Mouse (Mus musculus): ENCODE measurements around the gene Ren1. TPM values are rescaled to one million over a fixed set of nuclear protein-coding genes. Genes with fewer than 3 reads are reported as not detected.

Ren1 gene
- polyA plus RNA-seq, 1 experiment from 2014 or later: 0.42 TPM

DNA sequence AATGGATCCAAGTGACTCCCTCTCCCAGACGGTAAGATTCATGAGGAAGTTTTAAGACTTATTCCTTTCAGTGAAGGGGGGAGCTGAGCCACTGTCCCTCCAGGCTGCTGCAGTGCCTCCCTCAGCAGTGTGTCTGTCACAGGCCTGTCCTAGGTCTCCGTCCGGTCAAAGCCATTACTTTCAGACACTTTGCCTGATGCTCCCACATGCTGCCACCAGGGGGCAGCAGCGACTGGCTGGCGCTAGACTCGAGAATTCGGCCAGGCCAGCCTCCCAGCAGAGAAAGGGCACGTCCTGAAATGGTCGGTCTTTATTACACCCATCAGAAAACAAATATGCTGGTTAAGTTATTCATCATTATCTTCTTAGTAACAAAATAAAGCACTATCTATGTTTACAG, 31.7 kb downstream of the Ren1 start:
- H3K27ac ChIP-seq: no peak overlapping the region
- H3K9ac ChIP-seq: no peak overlapping the region
- H3K4me3 ChIP-seq: no peak overlapping the region
- no peaks in the 10 kb centered on the region for H3K27me3 ChIP-seq
- H3K9me3 ChIP-seq: no peaks in the 10 kb centered on the region
- peaks cover 7% of the 10 kb centered on the region; the same call in 1 of the 2 replicates for H3K36me3 ChIP-seq
- no peak for ATAC-seq (ENCODE audit: insufficient number of reproducible peaks, low FRiP score, low TSS enrichment, low read depth)
- 6% methylated on average over 9 of the region's 9 CpGs for WGBS
- peaks cover 5% of the 10 kb centered on the region; the same call in 1 of the 2 replicates for H3K4me1 ChIP-seq
- H3K4me2 ChIP-seq: no peak overlapping the region

DNA sequence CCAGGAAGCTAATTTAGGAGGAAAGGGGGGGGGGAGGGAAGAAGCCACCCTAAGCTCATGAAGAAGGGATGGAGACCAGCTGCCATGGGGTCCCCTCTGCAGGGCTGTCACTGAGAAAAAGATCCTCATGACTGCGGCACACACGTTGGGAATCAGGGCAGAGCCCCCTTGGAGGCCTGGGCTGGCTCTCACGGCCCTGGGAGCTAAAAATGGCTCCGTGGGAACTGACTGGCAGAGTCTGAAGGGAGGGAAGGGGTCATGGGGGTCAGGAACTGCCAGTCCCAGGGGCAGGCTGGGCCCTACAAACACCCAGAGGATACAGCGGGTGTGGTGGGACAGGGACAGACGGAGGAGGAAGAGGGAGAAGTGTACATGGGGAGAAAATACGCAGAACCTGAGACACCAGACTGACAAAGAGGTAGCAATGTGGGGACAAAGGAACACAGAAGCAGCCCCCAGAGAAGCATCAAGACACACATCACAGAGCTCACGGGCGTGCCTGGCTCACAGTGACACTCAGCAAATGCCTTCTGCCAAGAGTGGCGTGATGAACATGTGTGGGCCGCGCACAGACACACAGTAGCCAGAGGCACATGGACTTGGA, 32.3 kb downstream of the Ren1 start:
- no peak overlapping the region for H3K27ac ChIP-seq
- ATAC-seq (ENCODE audit: insufficient number of reproducible peaks, low FRiP score, low TSS enrichment, low read depth): no peak
- H3K4me2 ChIP-seq: no peak overlapping the region
- H3K9me3 ChIP-seq: no peaks in the 10 kb centered on the region
- no peak overlapping the region for H3K9ac ChIP-seq
- H3K4me3 ChIP-seq: no peak overlapping the region
- 61% methylated on average over 12 of the region's 12 CpGs for WGBS
- no peaks in the 10 kb centered on the region for H3K27me3 ChIP-seq
- H3K36me3 ChIP-seq: peaks cover 7% of the 10 kb centered on the region; the same call in 1 of the 2 replicates
- H3K4me1 ChIP-seq: peaks cover 5% of the 10 kb centered on the region; the same call in 1 of the 2 replicates

DNA sequence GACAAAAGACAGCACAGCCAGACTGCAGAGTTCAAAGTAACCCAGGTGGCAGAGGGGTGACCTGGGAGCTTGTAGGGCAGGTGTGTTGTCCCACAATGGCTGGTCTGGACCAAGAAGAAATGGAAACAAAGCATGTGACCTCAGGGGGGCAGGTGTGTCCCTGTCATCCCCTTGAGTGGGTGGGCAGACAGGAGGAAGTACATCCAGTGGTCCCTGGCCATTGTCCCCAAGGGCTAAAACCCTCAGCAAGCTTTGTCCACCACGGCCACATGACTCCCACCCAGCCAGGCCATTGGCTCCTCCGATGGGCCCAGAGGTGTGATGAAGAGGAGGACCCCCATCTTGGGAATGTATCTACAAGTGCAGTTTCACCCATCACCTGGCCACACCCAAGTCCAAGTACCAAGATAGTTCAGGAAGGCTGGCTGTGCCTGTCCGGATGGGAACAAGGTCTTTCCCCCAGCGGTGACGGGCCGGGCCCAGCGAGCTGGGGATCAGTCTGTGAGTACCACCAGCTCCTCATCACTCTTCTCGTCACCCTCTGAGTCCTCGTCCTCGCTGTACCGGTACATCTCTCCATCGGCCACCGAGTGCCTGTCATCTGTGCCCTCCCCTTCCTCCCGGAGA, 33.0 kb downstream of the Ren1 start:
- 87% methylated on average over 14 of the region's 14 CpGs for WGBS
- Histone ChIP-seq H3K27ac (no peak overlapping the region), H3K9me3 (no peaks in the 10 kb centered on the region), H3K4me2 (no peak overlapping the region), H3K9ac (no peak overlapping the region), H3K4me1 (peaks cover 5% of the 10 kb centered on the region; the same call in 1 of the 2 replicates), H3K36me3 (peaks cover 7% of the 10 kb centered on the region; the same call in 1 of the 2 replicates), H3K4me3 (no peak overlapping the region), H3K27me3 (no peaks in the 10 kb centered on the region)
- no peak for ATAC-seq (ENCODE audit: insufficient number of reproducible peaks, low FRiP score, low TSS enrichment, low read depth)

DNA sequence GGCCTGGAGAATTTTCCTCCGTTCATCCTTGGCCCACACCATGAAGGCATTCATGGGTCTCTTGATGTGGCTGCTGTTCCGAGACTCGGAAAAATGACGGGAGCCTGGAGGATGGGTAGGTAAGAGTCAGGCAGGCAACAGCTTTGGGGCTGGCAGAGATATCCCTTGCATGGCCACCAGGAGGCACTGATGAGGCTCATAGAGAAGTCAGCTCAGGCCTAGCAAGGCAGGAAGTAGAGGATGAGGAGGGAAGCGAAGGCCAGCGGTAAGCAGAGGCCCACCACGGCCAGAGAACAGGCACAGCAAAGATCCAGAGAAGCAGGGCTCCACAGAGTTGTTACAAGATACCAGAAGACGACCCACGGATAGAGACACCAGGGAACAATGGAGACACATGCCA, 35.2 kb downstream of the Ren1 start:
- H3K27ac ChIP-seq: no peak overlapping the region
- no peak overlapping the region for H3K4me2 ChIP-seq
- H3K9ac ChIP-seq: no peak overlapping the region
- H3K9me3 ChIP-seq: no peaks in the 10 kb centered on the region
- whole genome bisulfite sequencing: 37% methylated on average over 9 of the region's 9 CpGs
- H3K27me3 ChIP-seq: no peaks in the 10 kb centered on the region
- H3K4me3 ChIP-seq: no peak overlapping the region
- no peak for ATAC-seq (ENCODE audit: insufficient number of reproducible peaks, low FRiP score, low TSS enrichment, low read depth)
- H3K4me1 ChIP-seq: peaks cover 5% of the 10 kb centered on the region; the same call in 1 of the 2 replicates
- H3K36me3 ChIP-seq: peaks cover 7% of the 10 kb centered on the region; the same call in 1 of the 2 replicates

DNA sequence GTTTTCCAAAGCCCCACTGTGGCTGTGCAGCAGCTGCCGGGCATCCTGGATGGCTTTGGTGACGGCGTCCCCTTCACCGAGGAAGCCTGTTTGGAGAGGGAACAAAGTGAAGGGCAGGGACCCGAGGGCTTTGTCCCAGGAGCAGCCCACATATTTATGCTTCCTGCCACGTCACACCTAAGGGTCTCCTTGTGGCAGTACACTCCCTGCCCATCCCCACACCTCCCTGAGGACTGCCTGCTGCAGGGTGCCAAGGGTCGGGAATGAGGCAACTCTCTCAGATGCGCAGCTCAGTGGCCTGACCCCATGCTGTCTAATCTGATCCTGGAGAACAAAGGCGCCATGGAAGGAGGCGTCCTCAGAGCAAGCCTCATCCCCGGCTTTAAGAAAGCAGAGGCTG, 35.9 kb downstream of the Ren1 start:
- WGBS: 79% methylated on average over 11 of the region's 11 CpGs
- Histone ChIP-seq H3K4me3 (no peak overlapping the region), H3K4me2 (no peak overlapping the region), H3K9ac (no peak overlapping the region), H3K9me3 (no peaks in the 10 kb centered on the region), H3K27ac (no peak overlapping the region), H3K27me3 (no peaks in the 10 kb centered on the region), H3K4me1 (peaks cover 5% of the 10 kb centered on the region; the same call in 1 of the 2 replicates), H3K36me3 (peaks cover 7% of the 10 kb centered on the region; the same call in 1 of the 2 replicates)
- no peak for ATAC-seq (ENCODE audit: insufficient number of reproducible peaks, low FRiP score, low TSS enrichment, low read depth)

DNA sequence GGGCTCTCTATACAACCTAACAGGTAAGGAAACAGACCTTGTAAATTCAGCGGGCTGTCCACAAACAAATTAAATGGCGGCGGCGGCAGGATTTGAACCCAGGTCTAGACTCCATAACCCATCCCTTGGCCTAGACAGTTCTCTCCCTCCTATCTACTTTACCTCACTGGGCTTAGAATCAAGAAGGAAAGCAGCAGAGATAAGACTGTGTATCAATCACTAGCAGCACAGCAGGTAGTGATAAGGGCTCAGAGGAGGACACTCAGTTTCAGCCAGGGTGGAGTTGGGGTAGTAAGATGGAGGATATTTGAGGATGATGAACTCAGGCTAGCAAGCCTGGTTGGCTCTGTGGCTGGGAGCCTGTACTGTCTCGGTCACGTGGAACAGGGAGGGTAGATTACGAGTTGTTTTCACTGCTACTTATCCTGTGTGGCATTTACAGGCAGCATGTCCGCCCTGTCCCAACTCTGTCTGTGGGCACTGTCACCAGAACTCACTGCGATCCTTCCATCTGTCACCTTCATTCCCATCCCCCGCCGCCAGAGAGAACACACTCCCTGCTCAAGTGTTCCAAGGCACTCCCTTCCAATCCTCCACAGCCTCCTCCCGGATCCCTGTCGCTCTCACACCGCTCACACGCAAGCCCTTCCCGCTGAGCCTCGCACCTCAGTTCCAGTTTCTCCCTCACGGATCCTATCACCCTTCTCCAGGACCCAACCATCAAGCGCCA, 37.4 kb downstream of the Ren1 start:
- Histone ChIP-seq H3K4me3 (no peak overlapping the region), H3K4me2 (no peak overlapping the region), H3K27ac (no peak overlapping the region), H3K27me3 (no peaks in the 10 kb centered on the region), H3K4me1 (peaks cover 5% of the 10 kb centered on the region; the same call in 1 of the 2 replicates), H3K36me3 (peaks cover 10% of the 10 kb centered on the region; the same call in 1 of the 2 replicates), H3K9ac (no peak overlapping the region), H3K9me3 (no peaks in the 10 kb centered on the region)
- 74% methylated on average over 19 of the region's 19 CpGs for WGBS
- ATAC-seq (ENCODE audit: insufficient number of reproducible peaks, low FRiP score, low TSS enrichment, low read depth): no peak

DNA sequence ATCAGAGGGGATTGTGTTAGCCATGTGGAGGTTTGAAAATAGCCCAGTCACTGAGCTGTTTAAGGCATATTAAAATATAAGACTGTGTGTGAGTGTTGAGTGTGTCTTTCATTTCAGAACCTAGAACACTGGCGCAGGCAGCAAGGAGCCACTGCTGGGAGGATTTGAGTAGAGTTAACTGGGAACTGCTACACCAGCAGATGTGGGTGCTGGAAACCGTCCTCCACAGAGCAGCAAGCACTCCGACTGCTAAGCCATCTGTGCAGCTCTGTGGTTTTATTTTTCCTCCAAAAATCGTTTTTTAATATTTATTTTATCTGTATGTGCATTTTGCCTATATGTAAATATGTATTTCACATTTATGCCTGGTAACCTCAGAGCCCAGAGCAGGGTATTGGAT, 44.4 kb downstream of the Ren1 start:
- 0 out of 2 replicates have a peak, but pooled peaks cover 3% of the 10 kb centered on the region for H3K36me3 ChIP-seq
- H3K27me3 ChIP-seq: no peaks in the 10 kb centered on the region
- WGBS: 55% methylated on average over 4 of the region's 4 CpGs
- no peak for ATAC-seq (ENCODE audit: insufficient number of reproducible peaks, low FRiP score, low TSS enrichment, low read depth)
- H3K4me3 ChIP-seq: no peak overlapping the region
- H3K4me2 ChIP-seq: no peak overlapping the region
- H3K27ac ChIP-seq: no peak overlapping the region
- H3K4me1 ChIP-seq: peaks cover 8% of the 10 kb centered on the region
- no peak overlapping the region for H3K9ac ChIP-seq
- H3K9me3 ChIP-seq: no peaks in the 10 kb centered on the region

DNA sequence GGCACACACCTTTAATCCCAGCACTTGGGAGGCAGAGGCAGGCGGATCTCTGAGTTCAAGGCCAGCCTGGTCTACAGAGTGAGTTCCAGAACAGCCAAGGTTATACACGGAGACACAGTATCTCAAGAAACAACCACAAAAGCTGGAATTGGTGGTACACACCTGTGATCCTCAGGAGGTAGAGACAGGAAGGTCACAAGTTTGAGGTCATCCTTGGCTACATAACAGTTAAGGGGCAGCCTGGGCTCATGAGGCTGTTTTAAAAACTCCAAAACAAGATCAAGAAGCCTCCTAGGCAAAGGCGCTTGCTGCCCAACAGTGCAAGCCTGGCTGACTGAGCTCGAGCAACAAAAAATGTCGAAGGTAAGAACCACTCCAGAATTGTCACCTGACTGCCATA, 46.4 kb downstream of the Ren1 start:
- 92% methylated on average over 5 of the region's 5 CpGs for WGBS
- no peak for ATAC-seq (ENCODE audit: insufficient number of reproducible peaks, low FRiP score, low TSS enrichment, low read depth)
- Histone ChIP-seq H3K27ac (no peak overlapping the region), H3K9ac (no peak overlapping the region), H3K4me2 (no peak overlapping the region), H3K9me3 (no peaks in the 10 kb centered on the region), H3K4me1 (peaks cover 8% of the 10 kb centered on the region), H3K27me3 (no peaks in the 10 kb centered on the region), H3K4me3 (no peak overlapping the region), H3K36me3 (0 out of 2 replicates have a peak, but pooled peaks cover 1% of the 10 kb centered on the region)

DNA sequence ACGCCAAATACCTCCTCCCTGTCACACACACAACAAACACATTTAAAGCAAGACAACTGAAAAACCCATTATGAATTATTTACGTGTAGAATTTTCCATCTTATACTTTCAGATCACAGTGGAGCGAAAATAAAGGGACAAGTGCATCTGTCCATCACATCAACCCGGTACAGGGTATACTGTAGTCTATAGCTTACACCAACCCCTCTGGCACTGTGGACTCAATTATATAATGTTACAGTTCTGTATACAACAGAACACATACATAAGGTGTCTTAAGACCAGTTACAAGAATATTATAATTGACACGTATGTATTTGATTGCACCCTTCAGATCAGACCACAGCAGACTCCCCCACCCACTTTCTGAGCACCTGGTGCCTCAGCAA, 46.8 kb downstream of the Ren1 start:
- Histone ChIP-seq H3K27ac (no peak overlapping the region), H3K4me3 (no peak overlapping the region), H3K9me3 (no peaks in the 10 kb centered on the region), H3K36me3 (no peaks in the 10 kb centered on the region), H3K4me1 (peaks cover 8% of the 10 kb centered on the region), H3K27me3 (no peaks in the 10 kb centered on the region), H3K9ac (no peak overlapping the region), H3K4me2 (no peak overlapping the region)
- WGBS: 77% methylated on average over 5 of the region's 5 CpGs
- ATAC-seq (ENCODE audit: insufficient number of reproducible peaks, low FRiP score, low TSS enrichment, low read depth): no peak

DNA sequence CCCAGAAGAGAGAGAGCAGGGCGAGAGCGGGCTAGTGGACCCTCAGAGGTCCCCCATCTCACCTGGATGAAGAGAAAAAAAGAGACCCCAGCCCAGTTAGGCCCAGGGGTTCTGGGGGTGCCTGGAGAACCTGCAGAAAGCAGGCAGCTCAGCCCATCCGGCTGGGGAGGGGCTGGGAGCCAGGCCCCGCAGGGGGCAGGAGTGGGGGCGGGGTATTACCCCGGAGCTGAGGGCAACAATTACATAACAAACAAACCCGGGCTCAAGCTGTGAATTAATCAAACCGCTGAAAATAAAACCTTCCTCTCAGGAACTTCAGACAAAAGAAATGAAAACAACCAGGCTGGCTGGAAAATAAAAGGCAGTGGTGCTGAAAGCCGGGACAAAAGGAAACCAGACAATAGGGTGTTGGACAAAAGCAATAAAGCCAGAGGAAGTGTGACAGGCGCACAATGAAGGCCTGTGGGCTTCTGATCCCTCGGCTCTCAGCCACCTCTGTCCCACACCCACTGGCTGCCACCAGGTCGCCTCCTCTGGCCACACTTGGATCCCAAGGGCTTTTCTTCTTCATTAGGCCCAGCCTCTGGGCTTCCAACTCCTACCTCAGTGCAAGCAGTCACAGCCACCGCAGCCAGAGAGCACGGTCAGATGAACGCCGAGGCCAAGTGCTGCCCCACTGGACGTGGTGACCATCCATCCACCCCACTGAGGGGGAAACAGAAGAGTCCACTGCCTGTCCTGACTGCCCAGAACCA, 47.4 kb downstream of the Ren1 start:
- 22% methylated on average over 17 of the region's 17 CpGs for WGBS
- Histone ChIP-seq H3K4me1 (peaks cover 8% of the 10 kb centered on the region), H3K9me3 (no peaks in the 10 kb centered on the region), H3K27me3 (no peaks in the 10 kb centered on the region), H3K27ac (0 out of 2 replicates have a peak overlapping the region, but pooled peaks have one; percentile 23), H3K9ac (no peak overlapping the region), H3K4me3 (no peak overlapping the region), H3K4me2 (no peak overlapping the region), H3K36me3 (no peaks in the 10 kb centered on the region)
- ATAC-seq (ENCODE audit: insufficient number of reproducible peaks, low FRiP score, low TSS enrichment, low read depth): no peak

DNA sequence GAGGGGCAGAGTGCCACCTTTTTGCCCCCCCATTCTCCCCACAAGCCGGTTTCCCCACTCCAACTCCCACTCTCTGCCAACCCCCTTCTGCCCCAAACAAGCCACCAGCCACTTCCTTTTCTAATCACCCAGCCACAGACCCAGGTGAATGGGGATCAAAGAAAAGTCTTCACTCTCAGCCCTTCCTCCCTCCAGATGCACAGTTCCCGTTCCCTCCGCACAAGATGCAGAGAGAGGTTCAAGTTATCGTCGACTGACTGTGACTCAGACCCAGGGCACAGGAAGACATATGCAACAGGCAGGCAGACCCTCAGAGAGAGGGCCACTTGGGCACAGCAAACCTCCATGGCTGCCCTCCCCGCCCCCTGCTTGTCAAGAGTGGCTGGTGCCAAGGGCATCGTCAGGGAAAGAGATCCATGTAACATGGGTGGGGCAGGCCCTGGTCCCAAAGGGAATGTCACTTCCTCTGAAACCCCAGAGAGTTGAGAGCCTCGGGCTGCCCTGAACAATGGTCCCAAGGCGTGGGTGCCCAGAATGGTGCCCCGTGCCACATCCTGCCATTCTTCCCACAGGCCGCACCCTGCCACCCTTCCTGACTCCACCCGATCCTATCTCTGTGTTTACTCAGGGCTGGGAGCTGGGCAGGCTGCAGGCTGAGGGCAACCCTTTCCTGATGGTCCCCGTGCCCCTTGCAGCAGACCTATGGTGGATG, 49.9 kb downstream of the Ren1 start:
- no peak overlapping the region for H3K27ac ChIP-seq
- no peak overlapping the region for H3K4me2 ChIP-seq
- H3K4me1 ChIP-seq: peaks cover 8% of the 10 kb centered on the region
- H3K36me3 ChIP-seq: no peaks in the 10 kb centered on the region
- WGBS: 68% methylated on average over 13 of the region's 13 CpGs
- ATAC-seq (ENCODE audit: insufficient number of reproducible peaks, low FRiP score, low TSS enrichment, low read depth): no peak
- no peak overlapping the region for H3K4me3 ChIP-seq
- no peak overlapping the region for H3K9ac ChIP-seq
- H3K9me3 ChIP-seq: no peaks in the 10 kb centered on the region
- no peaks in the 10 kb centered on the region for H3K27me3 ChIP-seq
